Mouse (Mus musculus) right cerebral cortex, postnatal 25 days (tissue): Measurements from ENCODE around the gene Dse.

Source experiments
- DNase-seq: peaks from one replicate; pipeline ENCODE4 v3.0.0; 2022

Dse gene

DNA sequence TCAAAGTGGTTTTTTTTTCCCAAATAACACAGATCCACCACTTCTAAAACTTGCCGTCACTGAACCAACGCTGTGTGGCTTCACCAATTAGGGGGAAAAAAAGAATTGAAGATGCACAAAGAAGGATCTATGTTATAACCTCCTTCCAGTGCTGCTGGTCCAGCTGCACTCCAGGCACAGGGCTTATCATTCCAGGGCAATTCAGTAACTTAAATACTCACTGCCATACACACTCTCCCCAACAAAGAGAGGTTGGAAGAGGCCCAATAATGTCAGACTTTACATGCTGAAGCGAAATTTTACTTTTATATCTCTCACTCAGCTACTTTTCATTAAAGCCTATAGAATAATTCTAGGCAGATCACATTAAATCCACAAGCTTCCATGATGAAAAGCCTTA lies 8.9 kb downstream of the Dse start:
- DNase-seq: no peak

DNA sequence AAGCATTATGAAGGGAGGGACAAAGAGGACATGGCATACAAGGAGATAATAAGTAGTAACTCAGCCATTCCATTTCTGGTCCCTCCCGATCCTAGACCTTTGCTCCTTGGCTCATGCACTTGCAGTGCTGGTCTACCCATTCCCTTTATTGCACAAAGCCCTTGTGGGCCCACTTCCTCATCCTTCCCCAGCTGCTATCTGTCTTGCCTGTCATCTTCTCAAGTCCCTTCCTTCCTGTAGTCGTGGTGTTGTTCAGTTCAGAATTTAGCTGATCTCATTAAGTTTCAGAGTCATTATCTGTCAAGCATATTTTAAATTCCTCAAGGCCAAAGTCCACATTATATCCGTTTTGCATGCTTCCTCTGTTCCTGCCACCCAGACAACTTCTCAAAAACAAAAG lies 9.5 kb downstream of the Dse start:
- no peak for DNase-seq

DNA sequence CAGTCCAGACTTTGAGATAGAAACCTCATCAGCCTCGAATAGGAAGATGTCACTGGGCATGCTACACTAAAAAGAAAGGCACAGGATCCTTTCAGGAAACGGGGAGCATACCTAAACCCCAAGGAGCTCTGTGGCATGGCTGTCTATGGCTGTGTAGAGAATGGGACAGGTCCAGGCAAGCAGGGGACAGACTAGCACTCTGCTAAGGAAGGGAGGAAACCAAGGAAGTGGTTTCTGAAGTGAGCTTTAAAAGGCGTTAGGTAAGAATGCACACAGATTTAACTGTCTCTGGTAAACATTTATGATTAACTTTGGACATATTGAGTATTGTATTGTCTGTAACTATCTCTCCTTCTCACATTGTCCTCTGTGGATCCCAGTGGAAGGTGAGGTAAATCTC lies 10.2 kb downstream of the Dse start:
- no peak for DNase-seq

DNA sequence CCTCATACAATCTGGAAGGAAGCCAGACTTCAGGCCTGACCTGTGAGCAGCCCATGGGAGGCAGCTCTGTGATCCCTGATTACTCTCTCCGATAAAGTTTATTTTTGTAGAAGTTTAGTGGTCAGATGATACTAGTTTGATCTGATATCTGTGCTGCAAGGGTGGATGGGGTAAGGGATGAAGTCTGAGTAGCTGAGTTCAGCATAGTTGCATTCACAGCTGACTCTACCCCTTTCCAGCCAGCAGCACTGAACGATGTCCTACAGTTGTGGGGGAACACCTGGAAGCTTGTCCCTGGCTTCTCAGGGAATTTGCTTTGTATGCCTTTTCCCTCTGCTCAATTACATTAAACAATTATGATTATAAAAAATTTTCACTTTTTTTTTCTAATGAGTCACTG lies 12.6 kb downstream of the Dse start:
- DNase-seq: no peak

DNA sequence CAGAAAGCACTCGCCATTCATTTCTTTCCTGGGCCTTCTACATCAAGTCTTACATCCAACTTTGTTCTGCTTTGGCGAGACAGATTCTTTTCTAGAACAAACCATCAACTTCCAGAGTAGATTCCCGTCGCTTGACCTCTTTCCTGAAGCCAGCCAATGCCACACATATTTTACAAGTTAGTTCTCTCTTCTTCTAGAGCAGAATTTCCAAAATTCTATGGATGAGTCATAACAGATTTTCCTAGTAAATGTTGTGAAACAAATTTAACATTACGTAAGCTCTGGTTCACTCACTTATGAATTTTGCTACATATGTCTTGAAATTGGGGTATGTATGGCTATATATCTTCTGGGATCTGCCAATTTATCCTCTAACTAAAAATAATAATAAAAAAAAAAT lies 13.0 kb downstream of the Dse start:
- no peak for DNase-seq

DNA sequence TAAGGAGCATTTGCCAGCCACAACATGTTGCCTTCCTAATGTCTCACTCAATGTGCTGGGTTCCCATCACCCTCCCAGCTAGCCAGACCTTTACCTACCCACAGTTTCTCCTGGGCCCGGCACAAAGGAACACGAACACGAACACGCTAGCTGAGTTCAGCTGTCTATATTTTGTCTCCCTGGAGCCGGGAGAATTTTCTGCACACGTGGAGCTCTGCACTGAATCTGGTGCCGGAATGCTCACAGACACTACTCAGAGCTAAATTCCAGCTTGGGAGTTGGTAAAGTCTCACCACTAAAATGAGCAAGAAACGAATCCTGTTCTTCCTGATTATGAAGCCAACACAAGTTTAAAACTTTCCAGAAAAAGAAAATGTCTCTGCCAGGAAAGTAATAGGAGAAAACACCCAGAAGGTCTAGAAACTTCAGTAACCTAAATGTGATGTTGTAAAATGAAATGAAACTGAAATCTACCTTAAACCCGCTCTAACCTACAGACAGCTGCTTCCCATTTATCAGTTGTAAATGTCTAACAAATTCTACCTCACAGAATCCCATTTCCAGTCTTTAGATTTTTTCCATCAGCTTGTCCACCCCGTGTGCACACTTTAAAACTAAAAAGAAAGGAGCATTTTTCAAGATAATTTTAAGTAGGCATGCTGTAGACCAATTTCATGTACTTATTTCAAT lies 20.8 kb downstream of the Dse start:
- DNase-seq: no peak

DNA sequence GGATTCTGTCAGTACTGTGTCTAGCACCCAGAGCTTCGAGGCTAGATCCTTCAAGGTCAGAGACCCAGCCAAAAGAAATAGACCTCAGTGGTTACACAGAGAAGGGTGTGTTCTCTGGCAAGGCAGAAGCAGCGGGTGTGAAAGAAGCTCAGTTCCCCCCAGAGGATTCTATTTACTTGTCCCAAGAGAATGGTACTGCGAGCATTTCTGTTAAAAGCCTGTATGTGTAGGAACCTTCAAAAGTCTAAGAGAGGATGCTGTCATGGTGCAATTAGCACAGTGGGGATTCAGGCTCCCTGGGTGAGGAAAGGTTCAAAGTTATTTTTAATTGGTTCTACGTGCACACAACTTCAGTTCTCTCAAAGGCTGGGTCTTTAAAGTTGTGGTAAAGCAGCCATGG lies 22.0 kb downstream of the Dse start:
- no peak for DNase-seq

DNA sequence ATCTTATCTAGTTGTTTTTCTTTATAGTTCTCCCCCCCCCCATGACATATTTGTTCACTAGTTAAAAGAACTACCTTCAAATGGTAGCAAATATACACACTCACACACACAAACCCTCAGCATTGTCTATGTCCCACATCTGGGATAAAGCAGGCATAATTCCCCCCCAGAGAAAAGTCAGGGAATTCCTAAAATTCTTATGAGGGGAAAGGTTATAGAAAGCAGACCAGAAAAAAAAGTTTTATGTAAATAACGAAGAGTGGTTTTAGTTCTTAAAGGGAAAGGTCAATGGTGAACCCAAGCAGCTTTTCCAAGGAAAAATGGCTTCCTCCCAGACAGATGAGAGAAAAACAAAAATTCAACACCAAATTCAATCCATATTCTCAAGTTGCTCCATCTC lies 22.6 kb downstream of the Dse start:
- no peak for DNase-seq

DNA sequence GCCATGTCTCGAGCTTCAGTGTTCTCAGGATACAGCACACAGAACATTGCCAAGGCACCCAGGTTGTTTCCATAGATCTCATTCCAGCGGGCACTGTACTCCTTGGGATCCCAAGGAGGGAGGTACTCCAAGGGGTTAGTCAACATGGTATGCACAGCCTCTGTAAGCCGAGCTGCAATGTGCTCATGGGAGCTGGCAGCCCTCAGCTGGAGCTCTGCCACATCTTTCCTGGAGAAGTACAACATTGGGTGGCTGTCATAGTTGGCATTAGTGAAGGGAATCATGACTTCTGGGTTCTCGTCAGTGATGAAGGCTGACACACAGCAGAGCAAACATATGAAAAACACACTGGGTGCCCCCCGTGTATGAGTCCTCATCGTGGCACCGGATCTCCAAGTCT lies 23.8 kb downstream of the Dse start:
- DNase-seq: no peak

DNA sequence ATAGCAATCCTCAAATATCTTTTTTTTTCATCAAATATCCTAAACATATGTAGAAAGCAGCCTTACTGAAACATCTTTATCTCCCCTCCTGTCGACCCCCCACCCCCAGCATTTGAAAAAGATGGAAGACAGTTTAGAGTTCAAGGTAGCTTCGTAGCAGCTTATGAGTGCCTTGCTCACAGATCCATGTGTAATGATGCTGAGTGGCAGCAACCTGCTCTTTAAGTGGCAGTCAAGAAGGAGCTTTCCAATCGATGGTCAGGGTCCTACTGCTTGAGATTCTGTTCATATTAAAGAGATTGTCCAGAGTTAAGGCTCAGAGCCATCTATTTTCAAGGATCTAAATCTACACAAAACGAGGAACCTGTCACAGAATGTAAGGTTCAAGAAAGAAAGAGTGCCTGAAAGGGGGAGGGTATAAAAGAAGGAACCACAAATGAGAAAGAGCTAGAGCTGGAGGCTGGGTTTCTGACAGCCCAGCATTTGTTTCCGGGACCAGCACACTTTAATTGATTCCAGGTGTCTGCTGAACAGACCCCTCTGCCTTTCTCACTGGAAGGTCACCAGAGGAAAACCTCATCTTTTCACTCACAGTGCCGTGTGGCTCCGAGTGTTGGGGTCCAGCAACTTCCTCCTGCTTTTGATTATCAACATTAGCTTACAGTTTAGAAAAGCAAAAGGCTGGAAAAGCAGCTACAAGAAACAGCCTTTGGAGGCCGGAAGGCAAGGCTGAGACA lies 31.5 kb downstream of the Dse start:
- no peak for DNase-seq

DNA sequence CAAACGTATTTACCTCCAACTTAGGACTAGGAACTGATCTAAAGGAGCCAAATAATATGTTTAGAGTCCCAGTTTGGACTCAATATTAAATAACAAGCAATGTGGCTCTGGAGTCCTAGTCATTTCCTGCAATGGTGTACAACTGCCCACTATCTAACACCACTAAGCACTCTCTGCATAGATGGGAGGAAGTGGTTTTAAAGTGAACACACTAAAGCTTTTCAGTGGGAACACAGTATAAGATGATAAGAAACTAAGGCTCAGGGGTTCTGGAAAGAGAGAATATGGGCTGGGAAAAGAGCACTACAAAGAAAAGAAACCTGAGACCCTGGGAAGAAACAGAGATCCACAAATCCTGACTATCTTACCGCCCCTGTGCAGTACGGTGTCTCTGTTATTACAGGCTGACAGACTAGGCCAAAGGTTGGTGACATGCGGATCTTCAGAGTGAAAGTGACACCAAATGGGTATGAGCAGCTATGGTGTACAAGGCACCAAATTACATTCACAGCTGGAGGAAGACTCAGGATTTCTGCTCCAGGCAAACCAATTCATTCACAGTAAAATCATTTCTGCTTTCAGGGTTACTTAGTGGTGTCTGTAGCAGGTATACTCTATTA lies 34.7 kb downstream of the Dse start:
- no peak for DNase-seq

DNA sequence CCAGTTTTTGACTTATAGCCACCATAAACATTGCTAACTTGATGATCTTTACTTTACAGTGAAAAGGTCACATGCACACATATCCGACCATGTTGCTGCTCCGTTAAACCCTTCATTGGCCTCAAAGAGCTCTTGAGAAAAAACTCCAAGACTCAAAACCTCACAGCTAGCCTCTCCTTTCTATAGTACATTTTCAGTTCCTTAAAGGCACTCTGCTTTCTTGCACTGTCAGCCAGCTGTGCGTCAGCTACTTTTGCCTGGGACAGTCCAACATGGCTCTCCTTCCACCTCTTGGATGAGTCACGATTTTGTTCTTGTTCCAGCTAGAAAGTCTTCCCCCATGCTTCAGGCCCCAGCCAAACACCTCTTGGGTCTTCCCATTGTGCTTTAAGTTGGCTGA lies 35.9 kb downstream of the Dse start:
- no peak for DNase-seq

DNA sequence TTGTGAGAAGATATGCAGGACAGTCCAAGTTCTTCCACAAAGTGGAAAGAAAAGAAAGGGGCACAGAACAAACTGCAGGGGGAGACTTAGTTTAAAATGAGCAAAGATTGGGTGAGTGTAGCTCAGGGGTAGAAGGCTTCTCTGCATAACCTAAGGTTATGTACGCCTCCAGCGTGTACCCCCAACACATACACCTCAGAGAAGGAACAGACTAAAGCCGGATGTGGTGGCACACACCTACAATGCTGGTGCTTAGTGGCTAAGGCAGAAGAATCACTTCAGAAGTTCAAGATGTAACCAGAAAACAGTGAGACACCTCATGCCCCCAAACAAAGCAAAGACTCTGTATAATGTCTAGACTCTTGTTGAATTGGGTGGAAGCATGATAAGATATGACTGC lies 36.3 kb downstream of the Dse start:
- no peak for DNase-seq

DNA sequence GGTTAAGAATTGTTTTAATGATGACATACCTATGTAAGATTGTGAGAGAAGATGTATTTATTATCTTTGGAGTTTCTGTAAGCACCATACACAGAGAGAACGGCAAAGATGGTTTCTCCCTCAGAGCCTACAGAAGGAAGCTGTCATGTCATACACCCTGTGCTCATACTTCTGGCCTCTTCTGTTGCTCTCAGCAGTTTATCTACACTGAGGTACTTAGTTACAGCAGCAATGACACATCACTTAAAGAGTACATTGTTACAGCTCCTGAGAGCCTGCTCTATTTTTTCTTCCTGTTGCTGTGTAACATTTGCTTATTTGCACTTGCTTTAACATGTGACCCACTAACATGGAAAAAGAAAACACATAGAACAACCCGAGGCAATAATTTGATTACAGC lies 40.5 kb downstream of the Dse start:
- DNase-seq: no peak

DNA sequence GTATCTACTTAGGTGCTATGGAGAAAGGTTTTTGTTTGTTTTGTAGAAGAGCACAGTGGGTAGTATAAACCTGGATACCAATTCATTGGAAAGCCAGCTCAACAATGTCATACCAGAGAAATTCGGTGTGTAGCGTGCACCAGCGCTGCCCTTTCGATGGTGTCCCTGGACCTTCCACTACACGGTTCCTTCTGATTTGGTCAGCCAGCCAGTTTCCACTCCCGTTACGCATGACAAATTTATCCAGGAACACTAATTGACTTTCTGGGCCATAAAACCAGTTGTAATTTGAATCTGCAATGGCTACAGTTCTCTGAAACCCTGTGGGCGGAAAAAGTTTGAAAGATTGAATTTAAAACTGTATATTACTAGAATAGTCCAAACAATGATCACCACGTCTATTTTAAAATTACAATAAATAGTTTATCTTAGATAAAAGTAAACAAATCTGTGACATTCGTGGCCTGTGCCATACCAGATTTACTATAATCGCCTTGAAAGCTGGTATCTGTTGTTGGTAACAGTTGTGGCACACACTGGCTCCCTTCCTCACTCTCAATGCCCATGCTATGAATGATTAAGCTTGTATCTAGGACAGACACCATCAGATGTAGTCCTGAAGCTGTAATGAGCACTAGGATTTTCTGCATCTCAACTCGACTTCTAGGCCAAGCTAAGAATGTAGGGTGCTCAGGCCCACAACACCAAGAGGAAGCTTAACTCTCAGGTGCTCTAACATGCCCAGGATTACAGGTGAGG lies 51.5 kb downstream of the Dse start:
- DNase-seq: no peak

DNA sequence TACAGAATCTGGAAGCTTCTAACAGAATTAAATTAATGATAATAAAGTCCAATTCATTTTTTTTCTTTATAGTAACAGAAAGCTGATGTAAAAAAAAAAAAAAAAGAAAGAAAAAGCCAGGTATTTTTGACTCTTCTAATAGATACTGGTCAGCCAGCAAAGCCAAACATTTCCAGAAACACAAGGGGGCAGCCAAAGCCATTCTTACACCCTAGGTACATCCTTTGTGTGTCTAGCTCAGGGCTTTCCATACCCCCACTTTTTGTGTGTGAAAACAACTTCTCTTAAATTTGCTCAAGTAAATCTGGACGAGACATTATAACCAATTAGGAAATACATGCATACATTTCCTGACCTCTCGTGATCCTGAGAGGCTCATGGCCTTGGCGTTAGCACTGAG lies 55.7 kb downstream of the Dse start:
- no peak for DNase-seq

DNA sequence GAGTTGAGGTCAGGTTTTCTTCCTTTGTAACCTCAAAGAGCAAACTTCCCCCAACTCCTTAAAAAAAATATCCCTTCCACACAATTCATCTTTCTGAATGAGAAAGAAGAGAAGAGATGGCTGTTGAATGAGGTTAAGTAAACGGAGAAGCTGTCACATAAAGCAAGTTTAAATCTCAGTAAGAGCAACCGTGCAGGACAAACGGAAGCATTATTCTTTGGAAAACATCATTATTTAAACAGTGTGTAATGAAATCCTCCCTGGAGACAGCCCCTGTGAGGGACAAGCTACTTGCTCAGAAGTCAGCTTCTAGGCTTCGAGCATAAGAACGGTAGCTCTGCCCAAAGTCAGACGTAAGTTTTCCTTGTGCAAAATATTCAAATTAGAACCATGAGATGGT lies 57.1 kb downstream of the Dse start:
- no peak for DNase-seq

DNA sequence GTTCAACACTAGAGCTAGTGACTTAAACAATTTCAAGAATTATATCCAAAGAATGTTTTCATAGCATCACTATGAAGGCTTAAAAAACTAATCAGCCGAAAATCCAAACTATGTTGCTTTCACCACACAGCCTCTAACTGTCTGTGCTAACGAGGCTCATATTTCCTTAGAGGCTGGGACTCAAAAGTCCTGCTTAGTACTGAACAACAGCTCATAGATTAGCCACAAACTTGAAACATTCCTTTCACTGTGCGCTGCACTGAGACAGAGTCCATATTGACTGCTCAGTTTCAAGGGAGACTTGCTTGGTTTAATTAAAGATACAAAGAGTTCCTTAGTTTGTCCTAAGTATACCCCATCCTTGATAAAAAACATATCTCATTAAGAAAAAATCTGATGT lies 57.7 kb downstream of the Dse start:
- no peak for DNase-seq

DNA sequence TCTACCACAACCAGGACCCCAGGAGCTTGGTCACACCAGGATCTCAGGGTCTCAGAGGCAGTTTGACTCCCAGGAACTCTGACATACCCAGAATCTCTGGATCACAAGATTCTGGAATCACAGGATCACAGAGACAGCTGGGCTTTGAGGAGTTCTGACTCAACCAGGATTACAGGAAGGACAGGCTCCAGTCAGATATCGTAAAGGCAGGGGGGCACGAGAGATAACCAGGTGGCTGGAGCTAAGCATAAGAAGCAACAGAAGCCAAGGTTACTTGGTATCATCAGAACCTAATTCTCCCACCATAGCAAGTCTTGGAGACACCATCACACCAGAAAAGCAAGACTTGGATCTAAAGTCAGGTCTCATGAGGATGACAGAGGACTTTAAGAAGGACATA lies 65.8 kb downstream of the Dse start:
- DNase-seq: no peak

DNA sequence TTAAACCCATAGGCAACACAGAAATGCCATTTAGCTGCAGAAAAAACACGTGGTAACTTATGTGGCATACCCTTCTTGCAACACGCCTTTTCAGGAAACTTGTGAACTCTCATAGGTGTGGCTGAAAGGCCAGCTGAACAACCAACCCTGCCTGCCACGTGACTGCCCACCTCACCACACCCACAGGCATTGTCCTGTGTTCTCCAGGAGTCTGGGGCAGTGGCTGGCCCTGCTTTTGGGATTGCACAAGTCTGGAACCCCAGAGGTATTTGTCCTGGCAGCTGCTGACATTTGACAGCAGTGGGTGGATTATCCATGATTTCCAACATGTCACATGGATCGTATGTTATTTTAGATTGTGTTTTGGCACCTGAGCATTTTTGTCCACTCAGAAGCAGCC lies 67.7 kb downstream of the Dse start:
- no peak for DNase-seq

DNA sequence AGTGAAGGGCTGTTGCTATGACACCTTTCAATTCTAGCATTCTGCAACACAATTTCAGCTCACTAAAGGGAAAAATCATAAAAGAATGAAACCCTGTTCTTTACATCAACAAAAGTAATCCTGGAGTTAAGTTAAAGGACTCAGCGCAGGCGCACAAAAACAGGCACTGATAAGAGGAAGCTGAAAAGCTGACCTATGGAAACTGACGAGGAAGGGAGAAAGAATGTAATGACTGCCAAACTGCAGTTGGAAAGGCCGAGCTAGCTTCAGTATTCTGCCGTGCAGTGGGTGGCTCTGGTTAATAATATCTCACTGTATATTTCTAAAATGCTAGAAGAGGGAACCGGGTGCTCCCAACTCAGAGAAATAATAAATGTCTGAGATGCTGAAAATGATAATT lies 69.5 kb downstream of the Dse start:
- no peak for DNase-seq

DNA sequence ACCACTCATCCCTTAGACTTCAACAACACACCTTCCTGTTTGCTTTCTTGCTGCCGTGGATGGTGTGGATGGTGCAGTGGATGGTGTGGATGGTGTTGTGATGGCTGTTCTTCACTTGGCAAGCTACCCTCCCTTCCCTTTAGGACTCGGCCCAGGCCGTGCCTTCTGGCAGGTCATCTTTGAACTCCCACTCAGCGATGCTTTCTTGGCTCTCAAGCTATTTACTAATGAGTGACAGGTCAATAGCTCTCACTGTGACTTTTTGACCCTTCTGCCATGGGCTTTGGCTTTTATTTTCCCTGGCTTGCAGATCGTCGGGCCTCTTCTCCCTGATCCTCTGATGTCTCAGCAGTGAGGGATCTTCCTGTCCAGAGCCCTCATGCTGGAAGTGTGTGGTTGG lies 71.1 kb downstream of the Dse start:
- DNase-seq: no peak

DNA sequence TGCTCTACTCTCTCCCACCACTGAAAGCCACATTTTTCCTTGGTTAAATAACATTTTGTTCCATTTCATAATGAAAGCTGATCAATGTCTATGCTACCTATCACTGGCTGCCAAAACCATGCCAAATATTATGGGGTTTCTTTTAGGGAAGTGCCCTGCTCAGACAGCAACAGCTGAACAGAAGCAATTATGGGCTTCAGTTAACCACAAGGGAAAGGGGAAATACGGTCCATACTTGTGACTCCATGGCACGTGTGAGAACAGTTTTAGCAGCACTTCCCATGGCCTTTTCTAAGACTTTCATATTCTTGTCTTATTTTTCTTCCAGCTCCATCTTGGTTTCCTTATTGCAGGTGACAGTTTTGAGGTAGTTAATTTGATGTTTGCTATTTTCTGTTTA lies 76.2 kb downstream of the Dse start:
- DNase-seq: no peak

DNA sequence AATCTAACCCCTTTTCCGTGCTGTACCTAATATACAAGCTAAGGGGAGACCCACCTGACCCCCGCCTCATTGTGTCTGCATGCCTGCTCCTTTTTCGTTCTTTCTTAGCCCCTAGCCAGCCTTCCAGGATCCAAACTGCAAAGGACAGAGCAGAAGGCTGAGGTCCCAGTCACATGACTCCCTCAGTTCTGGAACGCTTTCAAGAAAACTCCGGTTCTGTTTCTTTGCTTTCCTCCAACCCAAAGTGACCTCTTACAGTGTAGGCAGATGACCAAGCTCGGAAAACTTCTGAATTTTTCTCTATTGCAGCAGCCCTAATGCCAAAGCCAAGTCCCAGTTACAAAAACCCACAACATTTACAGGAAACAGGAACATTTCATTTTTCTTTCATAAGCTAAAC lies 79.1 kb downstream of the Dse start:
- no peak for DNase-seq
